Mouse (Mus musculus): ENCODE results near the gene Tns1.

The Tns1 gene

GRCm38 (mm10) chr1:74058309-74058708 is 65.9 kb downstream of the Tns1 start:
- in situ Hi-C loops (cut with MboI) = no loop called here

- in situ Hi-C loops (cut with MboI) = no loop called here
Observed at GRCm38 (mm10) chr1:74057501-74057900, 66.7 kb downstream of the Tns1 start.

- in situ Hi-C loops (cut with MboI) = no loop called here
Observed at GRCm38 (mm10) chr1:74055552-74055951, 68.7 kb downstream of the Tns1 start.

- in situ Hi-C loops (cut with MboI) = no loop called here
Observed at GRCm38 (mm10) chr1:74054471-74054870, 69.8 kb downstream of the Tns1 start.

GRCm38 (mm10) chr1:74054007-74054406 is 70.2 kb downstream of the Tns1 start:
- in situ Hi-C loops (cut with MboI) = no loop called here

GRCm38 (mm10) chr1:74053068-74053467 is 71.2 kb downstream of the Tns1 start:
- in situ Hi-C loops (cut with MboI) = no loop called here

GRCm38 (mm10) chr1:74051349-74051748 is 72.9 kb downstream of the Tns1 start:
- in situ Hi-C loops (cut with MboI) = no loop called here

- in situ Hi-C loops (cut with MboI) = no loop called here
Observed at GRCm38 (mm10) chr1:74049430-74049829, 74.8 kb downstream of the Tns1 start.

DNA sequence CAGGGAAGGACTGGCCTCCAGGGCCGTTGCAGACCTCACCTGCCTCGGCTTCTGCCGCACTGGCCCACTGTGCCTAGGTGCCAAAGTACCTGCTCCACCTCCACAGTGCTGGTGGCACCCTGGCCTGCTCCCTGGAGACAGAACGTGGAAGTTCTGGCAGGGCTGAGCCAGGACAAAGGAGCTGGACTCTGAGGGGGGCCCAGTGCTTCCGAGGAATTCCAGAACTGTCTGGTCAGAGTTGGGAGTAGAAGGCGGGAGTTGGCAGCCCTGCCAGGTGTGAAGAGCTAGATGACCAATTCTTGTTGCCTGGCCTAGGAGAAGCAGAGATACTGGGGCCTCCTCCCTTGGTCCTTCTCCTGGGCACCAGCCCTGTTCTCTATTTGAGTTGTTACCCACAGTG is 76.5 kb downstream of the Tns1 start:
- in situ Hi-C loops (cut with MboI) = no loop called here

GRCm38 (mm10) chr1:74047311-74047710 is 76.9 kb downstream of the Tns1 start:
- in situ Hi-C loops (cut with MboI) = no loop called here

GRCm38 (mm10) chr1:74045034-74045433 is 79.2 kb downstream of the Tns1 start:
- in situ Hi-C loops (cut with MboI) = no loop called here

GRCm38 (mm10) chr1:74044421-74044820 is 79.8 kb downstream of the Tns1 start:
- in situ Hi-C loops (cut with MboI) = no loop called here

- in situ Hi-C loops (cut with MboI) = no loop called here
Observed at GRCm38 (mm10) chr1:74043584-74044105, 80.6 kb downstream of the Tns1 start.

GRCm38 (mm10) chr1:74042711-74043467 is 81.4 kb downstream of the Tns1 start:
- in situ Hi-C loops (cut with MboI) = no loop called here

- in situ Hi-C loops (cut with MboI) = no loop called here
Observed at GRCm38 (mm10) chr1:74041692-74042091, 82.6 kb downstream of the Tns1 start.

DNA sequence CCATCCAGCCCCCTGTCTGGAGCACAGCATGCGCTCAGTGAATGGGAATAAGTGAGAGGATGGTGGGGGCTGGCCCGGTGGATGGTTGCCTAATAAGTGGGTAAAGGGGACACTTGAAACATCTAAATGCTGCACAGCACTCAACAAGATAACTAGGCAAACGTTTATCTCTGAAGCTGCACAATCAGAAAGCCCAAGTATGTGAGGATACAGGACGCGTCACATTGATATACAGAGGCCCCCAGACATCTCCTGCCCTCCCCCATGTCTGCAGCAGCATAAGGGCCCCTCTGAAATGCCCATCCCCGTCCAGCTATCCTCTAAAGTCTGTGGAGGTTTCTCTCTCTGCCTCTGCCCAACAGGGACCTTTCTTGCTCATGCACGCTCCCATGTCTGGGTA is 83.1 kb downstream of the Tns1 start:
- in situ Hi-C loops (cut with MboI) = no loop called here

DNA sequence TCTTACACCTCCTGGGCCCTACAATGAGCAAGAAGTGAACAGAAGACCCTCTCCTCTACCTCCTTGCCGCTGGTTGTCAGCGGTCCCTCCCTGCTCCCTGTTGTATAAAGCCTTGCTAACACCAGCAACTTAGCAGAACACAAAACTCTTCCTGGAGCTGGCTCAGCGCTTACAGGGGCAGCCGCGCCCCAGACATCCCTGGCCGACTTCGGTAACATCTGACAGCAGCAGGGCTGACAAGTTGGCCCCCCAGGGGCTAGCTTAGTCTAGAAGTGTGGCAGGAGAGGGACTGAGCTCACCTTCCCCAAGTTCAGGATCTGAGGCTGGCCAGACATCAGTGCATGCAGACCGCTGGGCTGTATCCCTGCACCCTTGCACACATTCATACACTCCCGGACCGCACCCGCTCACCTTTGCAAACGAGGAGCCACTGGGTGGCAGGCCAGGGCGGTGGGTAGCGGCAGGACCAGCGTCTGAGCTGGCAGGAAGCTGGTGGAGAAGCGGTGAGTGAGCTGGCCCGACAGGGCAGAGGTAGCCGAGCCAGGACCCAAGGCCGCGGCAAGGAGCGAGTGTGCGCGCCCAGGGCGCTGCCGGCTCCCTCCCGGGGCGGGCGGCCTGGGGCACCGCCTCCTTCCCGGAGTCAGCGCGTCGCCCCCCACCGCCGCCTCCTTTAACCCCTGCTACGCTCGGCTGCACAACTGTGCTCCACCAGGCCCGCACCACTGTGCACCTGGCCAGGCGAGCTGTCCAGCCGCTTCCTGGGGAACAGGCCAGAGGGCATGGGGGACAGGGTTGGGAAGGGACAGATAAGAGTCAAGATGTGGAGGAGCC is 87.5 kb downstream of the Tns1 start:
- in situ Hi-C loops (cut with MboI) = no loop called here

GRCm38 (mm10) chr1:74035912-74036489 is 88.2 kb downstream of the Tns1 start:
- in situ Hi-C loops (cut with MboI) = no loop called here

DNA sequence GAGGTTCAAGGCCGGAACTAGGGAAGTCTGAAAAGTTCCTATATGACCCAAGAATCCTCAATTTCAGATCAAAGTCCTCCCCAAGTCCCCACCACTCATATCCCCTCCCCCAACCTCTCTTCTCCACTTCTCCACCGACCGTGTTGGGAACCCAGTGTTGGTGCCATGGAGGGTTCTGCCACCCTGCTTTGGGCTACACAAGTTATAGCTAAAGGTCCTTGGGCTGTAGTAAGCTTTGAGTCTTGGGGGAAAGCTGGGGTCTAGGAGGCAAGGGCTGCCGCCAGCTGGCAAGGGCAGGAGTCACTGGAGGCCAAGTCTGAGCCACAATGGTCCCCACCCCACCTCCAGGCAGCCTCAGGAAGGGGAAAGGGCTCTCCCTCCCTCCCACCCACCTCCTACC is 88.8 kb downstream of the Tns1 start:
- in situ Hi-C loops (cut with MboI) = no loop called here

DNA sequence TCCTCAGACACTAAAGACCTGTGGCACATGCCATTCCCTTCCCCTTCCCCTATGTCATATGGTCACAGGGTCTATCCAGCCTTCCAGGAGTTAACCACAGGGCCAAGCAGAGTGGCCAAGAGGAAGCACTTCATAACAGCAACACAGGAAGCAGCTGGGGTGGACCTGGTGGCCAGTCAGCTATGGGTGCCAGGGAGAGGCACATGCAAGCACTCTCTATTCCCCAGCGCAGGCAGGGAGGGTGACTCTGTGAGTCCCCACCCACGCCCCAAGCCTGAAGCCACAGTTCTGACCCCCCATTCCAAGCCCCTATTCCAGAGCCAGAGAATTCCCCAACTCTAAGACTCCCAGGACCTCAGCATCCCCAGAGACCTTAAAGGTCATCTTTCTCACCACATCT is 89.5 kb downstream of the Tns1 start:
- in situ Hi-C loops (cut with MboI) = no loop called here

- in situ Hi-C loops (cut with MboI) = no loop called here
Observed at GRCm38 (mm10) chr1:74034211-74034610, 90.0 kb downstream of the Tns1 start.

DNA sequence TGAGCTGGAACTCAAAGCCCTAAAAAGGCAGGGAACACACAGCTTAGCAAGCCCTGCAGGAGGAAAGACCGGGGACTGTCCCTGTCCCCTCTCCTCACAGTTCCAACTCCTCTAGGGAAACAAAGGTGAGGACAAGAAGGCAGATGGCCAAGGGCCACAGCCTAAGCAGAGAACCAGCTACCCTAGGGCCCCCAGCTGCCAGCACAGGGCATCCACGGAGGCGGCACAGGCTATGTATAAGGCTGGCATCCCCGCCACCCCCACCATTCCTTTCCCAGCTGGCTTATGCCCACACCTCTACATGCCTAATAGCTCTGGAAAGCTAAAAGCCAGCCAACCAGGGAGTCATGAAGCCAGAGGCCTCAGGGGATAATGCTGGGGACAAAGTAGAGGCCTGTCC is 90.8 kb downstream of the Tns1 start:
- in situ Hi-C loops (cut with MboI) = no loop called here

DNA sequence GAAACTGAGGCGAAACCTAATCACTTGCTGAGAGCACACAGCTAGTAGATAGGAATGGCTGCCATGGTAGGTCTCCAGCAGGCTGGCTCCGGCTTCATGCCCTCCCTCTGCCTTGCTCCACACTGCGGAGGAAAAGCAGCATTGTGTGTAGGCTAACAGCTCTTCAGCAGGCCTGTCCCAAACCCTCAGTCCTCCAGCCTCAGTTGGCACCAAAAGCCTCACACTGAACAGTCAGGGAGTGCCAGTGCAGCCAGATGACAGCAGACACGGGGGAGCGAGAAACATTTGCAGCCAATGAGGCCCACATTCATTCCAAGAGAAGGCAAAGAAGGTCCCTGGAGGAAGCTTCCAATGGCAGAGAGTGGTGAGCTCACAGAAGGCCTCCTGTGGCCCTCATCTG is 91.3 kb downstream of the Tns1 start:
- in situ Hi-C loops (cut with MboI) = no loop called here
